Mouse (Mus musculus) intestine, embryonic 14.5 days (tissue): Measurements from ENCODE around the gene Shcbp1. TPM values are rescaled to one million over a fixed set of nuclear protein-coding genes. Genes with fewer than 3 reads are reported as not detected.
"Not testable (repeated sequence)": the region's sequence is repeated elsewhere in the genome, so short reads cannot be mapped to it uniquely, and the experiment has no call there.

Source experiments
- ATAC-seq: fragments of 200-750 bp; cut with Nextera tagmentation; replicated peaks from 2 replicates; pipeline ENCODE4 v1.8.0; 2017; ENCODE audit warnings: low read depth, moderate number of reproducible peaks, moderate TSS enrichment, moderate library complexity; ENCODE audit not compliant: low FRiP score, low TSS enrichment
- DNase-seq: peaks from one replicate; pipeline ENCODE4 v3.0.0-alpha.2; 2018; ENCODE audit warnings: low spot score
- H3K27ac ChIP-seq: fragments of 300-500 bp; sonication (generic); 2 replicates; pipeline ENCODE4 v1.5.1; 2014; ENCODE audit warnings: low read depth, mild to moderate bottlenecking, control low read depth
- H3K27me3 ChIP-seq: fragments of 300-500 bp; sonication (generic); replicated peaks from 2 replicates; pipeline ENCODE4 v1.6.1; 2014; ENCODE audit warnings: low read length, control low read depth; ENCODE audit not compliant: control insufficient read depth, insufficient read depth
- H3K36me3 ChIP-seq: fragments of 300-500 bp; sonication (generic); 2 replicates; pipeline ENCODE4 v1.6.1; 2014; ENCODE audit warnings: low read length, control low read depth; ENCODE audit not compliant: control insufficient read depth, insufficient read depth
- H3K4me1 ChIP-seq: fragments of 300-500 bp; sonication (generic); replicated peaks from 2 replicates; pipeline ENCODE4 v1.6.1; 2014; ENCODE audit warnings: low read length, control low read depth, mixed read lengths; ENCODE audit not compliant: control insufficient read depth, insufficient read depth
- H3K4me2 ChIP-seq: fragments of 300-500 bp; sonication (generic); 2 replicates; pipeline ENCODE4 v1.6.1; 2014; ENCODE audit warnings: low read length
- H3K4me3 ChIP-seq: fragments of 300-500 bp; sonication (generic); 2 replicates; pipeline ENCODE4 v1.5.1; 2014; ENCODE audit warnings: low read depth, low read length, control low read depth, mixed read lengths
- H3K9ac ChIP-seq: fragments of 300-500 bp; sonication (generic); 2 replicates; pipeline ENCODE4 v1.6.1; 2014; ENCODE audit warnings: mild to moderate bottlenecking, low read length
- H3K9me3 ChIP-seq: fragments of 300-500 bp; sonication (generic); 2 replicates; pipeline ENCODE4 v1.6.1; 2016; ENCODE audit warnings: low read length, control low read depth; ENCODE audit not compliant: control insufficient read depth
- WGBS: fragments of 180-500 bp; shearing (Covaris S2); extraction: QIAGEN DNeasy Blood & Tissue Kit; methylation state at CpG from one replicate; pipeline ENCODE4 v1.1.7; 2014; 5-methylcytosine and 5-hydroxymethylcytosine counted together
- polyA plus RNA-seq: library from polyadenylated mRNA; unstranded; fragments of >200 nt; fragmentation: Nextera tagmentation; extraction: Ambion mirVana; gene quantifications from 2 replicates; pipeline ENCODE4 v1.2.1, GENCODE M21; 2014

Gene Shcbp1
- polyA plus RNA-seq, 1 experiment from 2014 or later, result 66.2 TPM

- H3K9ac ChIP-seq, H3K36me3 ChIP-seq, H3K4me1 ChIP-seq, DNase-seq, H3K4me3 ChIP-seq, H3K27me3 ChIP-seq, ATAC-seq, H3K4me2 ChIP-seq, H3K27ac ChIP-seq, H3K9me3 ChIP-seq: not testable (repeated sequence)
- WGBS, result 69% methylated on average over 5 of the region's 5 CpGs
These were observed 71.0 kb downstream of the Shcbp1 start for GRCm38 (mm10) chr8:4708346-4708745.

- not testable (repeated sequence) for H3K4me1 ChIP-seq, H3K4me2 ChIP-seq, H3K9me3 ChIP-seq, DNase-seq, H3K4me3 ChIP-seq, H3K36me3 ChIP-seq, ATAC-seq, H3K27me3 ChIP-seq, H3K27ac ChIP-seq, H3K9ac ChIP-seq
- WGBS, result 84% methylated on average over 7 of the region's 7 CpGs
These were observed 71.5 kb downstream of the Shcbp1 start for GRCm38 (mm10) chr8:4707916-4708315.

GRCm38 (mm10) chr8:4691634-4692033 is 87.7 kb downstream of the Shcbp1 start:
- ATAC-seq (no peak), DNase-seq (no peak)
- Histone ChIP-seq H3K4me2 (no peak overlapping the region), H3K27me3 (no peaks in the 10 kb centered on the region), H3K27ac (no peak overlapping the region), H3K9me3 (no peaks in the 10 kb centered on the region), H3K36me3 (no peaks in the 10 kb centered on the region), H3K4me3 (no peak overlapping the region), H3K4me1 (no peaks in the 10 kb centered on the region), H3K9ac (no peak overlapping the region)
- 56% methylated on average over 1 of the region's 1 CpGs for WGBS

Other genes with a start within 250 kb of the Shcbp1 start
- 13.6 and 14.8 TPM in 2 replicates for gene Zfp958, start 166.4 kb downstream of the Shcbp1 start, polyA plus RNA-seq